Mouse (Mus musculus): ENCODE results near the gene Gm9857. TPM values are rescaled to one million over a fixed set of nuclear protein-coding genes. Genes with fewer than 3 reads are reported as not detected.

Gm9857 gene
- polyA plus RNA-seq, 1 experiment from 2014 or later, result not detected

DNA sequence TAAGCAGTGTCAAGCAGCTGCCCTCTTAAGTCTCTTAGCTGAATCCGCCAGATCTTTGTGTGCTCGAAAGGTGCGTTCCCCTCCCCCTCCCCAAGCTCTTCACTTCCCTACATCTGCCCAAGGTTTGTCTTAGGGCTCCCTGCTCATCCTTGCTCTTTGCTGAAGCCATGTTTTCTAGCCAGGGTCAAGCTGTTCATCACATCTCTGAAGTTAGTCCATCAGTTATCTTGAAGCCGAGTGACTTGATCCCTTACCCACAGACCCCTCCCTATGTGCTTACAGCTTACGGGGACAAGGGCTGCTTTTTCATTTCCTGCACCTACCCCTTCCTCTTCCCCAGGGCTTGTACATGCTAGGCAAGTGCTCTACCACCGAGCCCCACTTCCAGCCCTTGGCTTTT, 21.4 kb upstream of the Gm9857 start:
- Histone ChIP-seq H3K4me1 (ENCODE audit: insufficient read depth, low read depth, low read length) (peaks cover 5% of the 10 kb centered on the region; the same call in 1 of the 2 replicates), H3K4me3 (ENCODE audit: low read depth, low read length) (no peak overlapping the region), H3K27me3 (replicated peaks; ENCODE audit: insufficient read depth, low read length) (no peaks in the 10 kb centered on the region), H3K9me3 (ENCODE audit: low read length) (no peaks in the 10 kb centered on the region), H3K4me2 (replicated peaks; ENCODE audit: low read depth, low read length) (peak overlapping the region; percentile 32; the same call in 1 of the 2 replicates), H3K9ac (replicated peaks; ENCODE audit: low read depth) (no peak overlapping the region), H3K36me3 (ENCODE audit: insufficient read depth, low read length) (no peaks in the 10 kb centered on the region), H3K27ac (ENCODE audit: low read length) (0 out of 2 replicates have a peak overlapping the region, but pooled peaks have one; percentile 38)
- DNase-seq (ENCODE audit: low spot score) (no peak), ATAC-seq (no peak; the same call in 1 of the 2 replicates)
- no peak for TF ChIP-seq CTCF (IDR thresholded peaks at IDR 0.05)
- no peak for TF ChIP-seq EP300 (IDR thresholded peaks at IDR 0.05)
- 23% methylated on average over 6 of the region's 6 CpGs for WGBS

DNA sequence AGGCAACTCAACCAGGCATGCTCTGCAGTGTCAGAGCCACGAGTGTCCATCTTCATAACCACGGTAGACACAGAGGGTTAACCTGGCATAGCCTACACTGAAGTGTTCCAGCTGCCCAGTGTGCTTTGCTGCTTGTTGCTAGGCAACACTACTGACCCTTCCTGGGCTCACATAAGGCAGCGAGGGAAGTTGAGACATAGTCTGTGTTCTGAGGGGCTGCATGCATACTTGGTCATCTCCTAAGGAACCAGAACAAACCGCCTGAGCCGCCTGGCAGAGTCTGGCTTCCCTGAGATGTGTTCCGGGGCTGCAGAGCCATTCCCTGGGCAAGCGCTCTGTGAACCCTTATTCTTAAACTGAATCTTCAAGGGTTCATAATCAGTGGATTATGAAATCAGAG, 21.0 kb upstream of the Gm9857 start:
- peak; percentile 88 for DNase-seq (ENCODE audit: low spot score)
- H3K36me3 ChIP-seq (ENCODE audit: insufficient read depth, low read length), result no peaks in the 10 kb centered on the region
- no peak overlapping the region for H3K9ac ChIP-seq (replicated peaks; ENCODE audit: low read depth)
- no peaks in the 10 kb centered on the region for H3K9me3 ChIP-seq (ENCODE audit: low read length)
- TF ChIP-seq EP300 (IDR thresholded peaks at IDR 0.05), result no peak
- TF ChIP-seq CTCF (IDR thresholded peaks at IDR 0.05), result no peak
- H3K27ac ChIP-seq (ENCODE audit: low read length), result no peak overlapping the region
- 25% methylated on average over 7 of the region's 7 CpGs for WGBS
- peak; percentile 90 for ATAC-seq
- no peaks in the 10 kb centered on the region for H3K27me3 ChIP-seq (replicated peaks; ENCODE audit: insufficient read depth, low read length)
- H3K4me1 ChIP-seq (ENCODE audit: insufficient read depth, low read depth, low read length), result peaks cover 5% of the 10 kb centered on the region; the same call in 1 of the 2 replicates
- no peak overlapping the region for H3K4me3 ChIP-seq (ENCODE audit: low read depth, low read length)
- H3K4me2 ChIP-seq (replicated peaks; ENCODE audit: low read depth, low read length), result peak overlapping the region; percentile 32; the same call in 1 of the 2 replicates

DNA sequence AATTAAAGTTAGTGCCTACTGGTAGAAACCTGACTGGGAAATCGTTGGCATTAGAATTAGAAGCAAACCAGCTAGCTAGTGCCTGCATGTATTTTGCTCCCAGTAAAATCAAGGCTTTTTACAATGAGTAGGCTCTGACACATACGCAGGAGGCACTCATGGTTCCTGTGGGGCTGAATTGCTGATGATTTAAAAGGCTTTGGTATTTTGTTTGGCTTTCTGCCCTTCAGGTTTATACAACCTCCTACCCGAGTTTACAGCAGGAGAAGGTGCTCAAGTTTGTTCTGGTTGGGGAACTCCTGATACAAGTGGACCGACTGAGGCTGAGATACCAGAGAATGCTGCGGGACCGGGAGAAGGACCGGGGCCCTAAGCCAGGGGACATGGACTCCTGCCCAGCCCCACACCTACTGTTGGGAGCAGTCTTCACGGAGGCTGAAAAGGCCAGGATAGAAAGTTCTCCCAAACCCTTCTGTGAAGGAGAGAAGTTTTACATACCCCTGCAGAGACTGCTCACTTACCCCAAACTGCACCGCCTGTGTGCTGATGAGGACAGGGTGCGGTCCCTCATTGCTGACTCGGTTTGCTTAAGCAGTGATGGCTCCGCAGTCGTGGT, 19.5 kb upstream of the Gm9857 start:
- H3K4me1 ChIP-seq (ENCODE audit: insufficient read depth, low read depth, low read length), result peaks cover 5% of the 10 kb centered on the region; the same call in 1 of the 2 replicates
- TF ChIP-seq EP300 (IDR thresholded peaks at IDR 0.05), result no peak
- TF ChIP-seq CTCF (IDR thresholded peaks at IDR 0.05), result no peak
- no peak overlapping the region for H3K4me3 ChIP-seq (ENCODE audit: low read depth, low read length)
- H3K9me3 ChIP-seq (ENCODE audit: low read length), result no peaks in the 10 kb centered on the region
- H3K4me2 ChIP-seq (replicated peaks; ENCODE audit: low read depth, low read length), result no peak overlapping the region
- ATAC-seq (no peak), DNase-seq (ENCODE audit: low spot score) (peak; percentile 51)
- WGBS, result 54% methylated on average over 13 of the region's 13 CpGs
- no peak overlapping the region for H3K9ac ChIP-seq (replicated peaks; ENCODE audit: low read depth)
- no peaks in the 10 kb centered on the region for H3K27me3 ChIP-seq (replicated peaks; ENCODE audit: insufficient read depth, low read length)
- H3K36me3 ChIP-seq (ENCODE audit: insufficient read depth, low read length), result no peaks in the 10 kb centered on the region
- peak overlapping the region; percentile 32; the same call in 1 of the 2 replicates for H3K27ac ChIP-seq (ENCODE audit: low read length)

DNA sequence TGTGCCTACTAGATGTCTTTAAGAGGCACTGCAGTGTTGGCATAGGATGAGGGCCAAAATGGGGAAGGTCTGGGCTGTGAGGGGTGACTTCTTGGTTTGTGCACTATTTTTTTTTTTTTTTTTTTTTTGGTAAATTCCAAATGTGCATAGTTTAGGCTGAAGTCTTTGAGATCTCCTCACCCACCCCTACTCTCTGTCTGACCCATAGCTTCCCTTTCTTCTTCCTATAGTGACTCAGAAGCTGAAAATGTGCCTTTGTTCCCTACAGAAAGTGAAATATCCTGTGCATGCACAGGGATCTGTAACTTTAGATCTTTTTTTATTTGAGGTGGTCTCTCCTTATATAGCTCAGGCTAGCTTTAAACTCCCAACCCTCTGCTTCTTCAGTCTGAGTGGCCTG, 17.7 kb upstream of the Gm9857 start:
- H3K4me2 ChIP-seq (replicated peaks; ENCODE audit: low read depth, low read length), result no peak overlapping the region
- no peak overlapping the region for H3K27ac ChIP-seq (ENCODE audit: low read length)
- no peaks in the 10 kb centered on the region for H3K36me3 ChIP-seq (ENCODE audit: insufficient read depth, low read length)
- H3K9me3 ChIP-seq (ENCODE audit: low read length), result no peaks in the 10 kb centered on the region
- no peaks in the 10 kb centered on the region for H3K27me3 ChIP-seq (replicated peaks; ENCODE audit: insufficient read depth, low read length)
- H3K4me3 ChIP-seq (ENCODE audit: low read depth, low read length), result no peak overlapping the region
- peaks cover 5% of the 10 kb centered on the region; the same call in 1 of the 2 replicates for H3K4me1 ChIP-seq (ENCODE audit: insufficient read depth, low read depth, low read length)
- peak; percentile 24 for DNase-seq (ENCODE audit: low spot score)
- no peak for ATAC-seq
- H3K9ac ChIP-seq (replicated peaks; ENCODE audit: low read depth), result no peak overlapping the region
- TF ChIP-seq EP300 (IDR thresholded peaks at IDR 0.05), result no peak
- no peak for TF ChIP-seq CTCF (IDR thresholded peaks at IDR 0.05)

DNA sequence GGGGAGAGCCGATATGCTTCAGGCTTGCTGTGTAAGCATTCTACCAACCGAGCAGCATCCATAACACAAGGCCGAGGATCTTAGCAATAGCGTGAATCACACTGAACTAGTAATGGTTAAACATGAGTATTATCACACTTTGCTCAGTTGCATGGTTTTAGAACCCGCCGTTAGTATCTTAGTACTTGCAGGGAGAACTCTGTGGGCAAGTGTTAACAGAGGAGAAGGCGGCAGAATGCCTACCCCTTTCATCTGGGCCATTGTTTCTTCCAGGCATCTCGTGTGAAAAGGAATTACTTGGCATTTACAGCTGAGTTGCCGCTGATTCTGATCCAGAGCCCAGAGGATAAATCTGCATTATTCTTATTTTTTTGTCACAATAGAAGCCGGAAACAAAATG, 751 bp upstream of the Gm9857 start:
- H3K4me3 ChIP-seq (ENCODE audit: low read depth, low read length), result no peak overlapping the region
- ATAC-seq (no peak), DNase-seq (ENCODE audit: low spot score) (no peak)
- H3K9me3 ChIP-seq (ENCODE audit: low read length), result no peaks in the 10 kb centered on the region
- H3K9ac ChIP-seq (replicated peaks; ENCODE audit: low read depth), result no peak overlapping the region
- no peaks in the 10 kb centered on the region for H3K36me3 ChIP-seq (ENCODE audit: insufficient read depth, low read length)
- H3K27ac ChIP-seq (ENCODE audit: low read length), result no peak overlapping the region
- no peaks in the 10 kb centered on the region for H3K4me1 ChIP-seq (ENCODE audit: insufficient read depth, low read depth, low read length)
- no peaks in the 10 kb centered on the region for H3K27me3 ChIP-seq (replicated peaks; ENCODE audit: insufficient read depth, low read length)
- no peak for TF ChIP-seq EP300 (IDR thresholded peaks at IDR 0.05)
- TF ChIP-seq CTCF (IDR thresholded peaks at IDR 0.05), result no peak
- 86% methylated on average over 10 of the region's 10 CpGs for WGBS
- H3K4me2 ChIP-seq (replicated peaks; ENCODE audit: low read depth, low read length), result no peak overlapping the region

DNA sequence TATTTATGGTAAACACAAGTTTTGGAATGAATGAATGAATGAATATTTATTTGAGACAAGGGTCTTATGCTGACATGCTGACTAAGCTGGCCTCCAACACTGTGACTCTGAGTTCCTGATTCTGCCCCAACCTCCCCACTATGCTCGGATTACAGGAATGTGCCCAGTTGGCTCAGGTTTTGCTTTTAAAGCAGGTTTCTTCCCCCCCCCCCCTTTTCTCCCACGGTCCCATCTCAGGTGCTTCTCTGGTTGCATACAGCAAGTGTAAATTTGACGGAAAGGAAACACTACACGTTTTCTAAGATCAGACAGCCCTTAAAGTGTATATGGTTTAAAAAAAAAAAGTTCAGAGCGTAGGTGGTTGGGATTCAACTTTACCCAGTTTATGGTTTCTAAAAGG, 672 bp downstream of the Gm9857 start, which contains the start of gene Henmt1:
TSS of gene Henmt1 (plus strand) at position 301 of the 400 bp plus-strand sequence.
- H3K27me3 ChIP-seq (replicated peaks; ENCODE audit: insufficient read depth, low read length), result no peaks in the 10 kb centered on the region
- H3K9me3 ChIP-seq (ENCODE audit: low read length), result no peaks in the 10 kb centered on the region
- no peak within 1 kb of the TSS for H3K4me3 ChIP-seq (ENCODE audit: low read depth, low read length)
- H3K4me1 ChIP-seq (ENCODE audit: insufficient read depth, low read depth, low read length), result no peaks in the 10 kb centered on the region
- H3K9ac ChIP-seq (replicated peaks; ENCODE audit: low read depth), result no peak within 1 kb of the TSS
- no peak for ATAC-seq
- no peak for DNase-seq (ENCODE audit: low spot score)
- no peaks in the 10 kb centered on the region for H3K36me3 ChIP-seq (ENCODE audit: insufficient read depth, low read length)
- peak within 1 kb of the TSS; percentile 48 for H3K4me2 ChIP-seq (replicated peaks; ENCODE audit: low read depth, low read length)
- WGBS, result 78% methylated on average over 5 of the region's 5 CpGs
- no peak within 1 kb of the TSS for H3K27ac ChIP-seq (ENCODE audit: low read length)
- TF ChIP-seq EP300 (IDR thresholded peaks at IDR 0.05) (no peak), CTCF (IDR thresholded peaks at IDR 0.05) (no peak)

All from lung, postnatal 0 days (tissue).